Mouse (Mus musculus): ENCODE data around the gene Ncam1.

GRCm38 (mm10) chr9:49692791-49693190, 105.9 kb downstream of the Ncam1 start:
- no peak for TF ChIP-seq EP300 (IDR thresholded peaks at IDR 0.05; ENCODE audit: insufficient read depth, low read depth, low read length)
- TF ChIP-seq CTCF (IDR thresholded peaks at IDR 0.05), result no peak

All from heart, adult 2 months (tissue).